Mouse (Mus musculus): ENCODE results near the gene Tasp1. TPM values are rescaled to one million over a fixed set of nuclear protein-coding genes. Genes with fewer than 3 reads are reported as not detected.
"Not testable (repeated sequence)": the region's sequence is repeated elsewhere in the genome, so short reads cannot be mapped to it uniquely, and the experiment has no call there.

Tasp1 gene
- polyA plus RNA-seq, 1 experiment from 2014 or later: 22.4 TPM

DNA sequence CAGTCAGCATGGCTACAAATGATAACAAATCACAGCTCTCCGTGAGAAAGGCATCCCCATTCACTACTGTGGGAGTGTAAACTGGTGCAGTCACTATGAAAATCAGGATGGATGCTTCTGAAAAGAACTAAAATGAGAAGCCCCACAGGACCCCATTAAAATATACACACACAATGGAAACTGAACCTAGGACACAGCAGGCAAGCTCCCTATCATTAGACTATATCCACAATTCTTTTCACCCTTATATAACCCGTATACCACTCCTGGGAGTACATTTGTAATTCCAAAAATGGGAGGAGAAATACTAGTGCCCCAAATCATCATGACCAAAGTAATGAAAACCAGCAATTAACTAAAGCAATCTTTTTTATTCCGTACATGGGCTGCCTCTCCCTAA is 190.7 kb downstream of the Tasp1 start:
- no peak overlapping the region for H3K27ac ChIP-seq (replicated peaks)
- H3K9me3 ChIP-seq (replicated peaks): no peaks in the 10 kb centered on the region
- ATAC-seq (ENCODE audit: insufficient number of reproducible peaks, low FRiP score, low TSS enrichment, low read depth): no peak
- H3K4me2 ChIP-seq (replicated peaks): no peak overlapping the region
- H3K9ac ChIP-seq: no peak overlapping the region
- no peak overlapping the region for H3K4me3 ChIP-seq (replicated peaks)
- H3K36me3 ChIP-seq: no peaks in the 10 kb centered on the region
- H3K4me1 ChIP-seq: peaks cover 12% of the 10 kb centered on the region; the same call in 1 of the 2 replicates
- 73% methylated on average over 3 of the region's 3 CpGs for WGBS
- H3K27me3 ChIP-seq: no peaks in the 10 kb centered on the region

DNA sequence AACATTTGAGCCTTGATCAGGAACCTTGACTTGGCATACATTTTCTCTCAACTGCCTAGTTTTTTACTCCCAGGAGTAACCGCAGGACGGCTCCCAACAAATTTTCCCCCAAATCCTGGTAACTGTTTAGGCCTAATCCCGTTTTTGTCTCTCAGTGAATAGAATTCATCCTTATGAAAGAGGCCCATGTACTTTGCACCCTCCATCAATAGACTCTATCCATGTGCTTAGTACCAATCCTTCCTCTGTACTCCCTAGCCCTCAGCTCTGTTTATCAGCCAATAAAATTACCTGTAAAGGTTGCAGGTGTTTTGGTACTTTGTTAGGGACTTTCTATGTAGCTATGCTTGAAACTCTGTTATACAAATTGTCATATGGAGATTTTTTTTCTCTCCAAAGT is 192.4 kb downstream of the Tasp1 start:
- ATAC-seq (ENCODE audit: insufficient number of reproducible peaks, low FRiP score, low TSS enrichment, low read depth): no peak
- no peak overlapping the region for H3K27ac ChIP-seq (replicated peaks)
- no peaks in the 10 kb centered on the region for H3K27me3 ChIP-seq
- no peak overlapping the region for H3K4me2 ChIP-seq (replicated peaks)
- H3K9ac ChIP-seq: no peak overlapping the region
- H3K36me3 ChIP-seq: no peaks in the 10 kb centered on the region
- H3K9me3 ChIP-seq (replicated peaks): no peaks in the 10 kb centered on the region
- peaks cover 12% of the 10 kb centered on the region; the same call in 1 of the 2 replicates for H3K4me1 ChIP-seq
- 71% methylated on average over 3 of the region's 3 CpGs for WGBS
- H3K4me3 ChIP-seq (replicated peaks): no peak overlapping the region

DNA sequence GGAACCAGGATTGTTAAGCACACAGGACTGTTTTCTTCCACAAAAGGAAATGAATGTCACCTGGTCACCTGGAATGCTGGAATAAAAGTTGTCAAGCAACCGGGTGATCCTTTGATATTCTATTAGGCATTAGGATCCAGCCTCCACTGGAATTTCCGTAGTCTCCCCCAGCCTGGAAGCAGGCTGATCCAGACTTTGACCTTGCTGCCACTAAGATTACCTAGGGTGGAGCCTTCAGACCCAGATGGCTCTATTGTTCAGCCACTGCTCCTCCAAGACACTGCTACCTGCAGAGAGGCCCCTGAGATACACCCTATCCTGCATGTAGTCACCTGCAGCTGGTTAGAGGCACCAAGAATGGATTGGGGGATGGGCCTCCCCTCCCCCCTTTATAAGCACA is 192.8 kb downstream of the Tasp1 start:
- no peak overlapping the region for H3K4me3 ChIP-seq (replicated peaks)
- no peak overlapping the region for H3K4me2 ChIP-seq (replicated peaks)
- no peak overlapping the region for H3K9ac ChIP-seq
- H3K9me3 ChIP-seq (replicated peaks): no peaks in the 10 kb centered on the region
- H3K4me1 ChIP-seq: peaks cover 12% of the 10 kb centered on the region; the same call in 1 of the 2 replicates
- ATAC-seq (ENCODE audit: insufficient number of reproducible peaks, low FRiP score, low TSS enrichment, low read depth): no peak
- no peaks in the 10 kb centered on the region for H3K36me3 ChIP-seq
- no peaks in the 10 kb centered on the region for H3K27me3 ChIP-seq
- H3K27ac ChIP-seq (replicated peaks): no peak overlapping the region
- WGBS: 39% methylated on average over 2 of the region's 2 CpGs

DNA sequence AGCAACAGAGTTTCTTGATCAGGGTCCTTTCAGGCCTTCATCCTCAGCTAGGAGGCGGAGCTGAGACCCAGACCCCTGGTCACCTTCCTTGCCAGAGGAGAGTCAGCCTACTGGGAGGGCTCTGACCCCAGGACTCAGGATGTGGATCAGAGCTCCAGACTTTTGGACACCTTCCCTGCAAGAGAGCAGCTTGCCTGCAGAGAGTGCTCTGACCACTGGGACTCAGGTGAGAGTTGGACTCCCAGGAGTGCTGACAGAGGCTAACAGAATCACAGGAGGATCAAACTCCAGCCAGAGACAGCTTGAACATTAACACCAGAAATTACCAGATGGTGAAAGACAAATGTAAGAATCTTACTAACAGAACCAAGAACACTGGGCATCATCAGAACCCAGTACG is 197.5 kb downstream of the Tasp1 start:
- 95% methylated on average over 2 of the region's 2 CpGs for WGBS
- H3K9me3 ChIP-seq (replicated peaks); H3K4me2 ChIP-seq (replicated peaks); H3K27me3 ChIP-seq; H3K9ac ChIP-seq; ATAC-seq (ENCODE audit: insufficient number of reproducible peaks, low FRiP score, low TSS enrichment, low read depth); H3K4me1 ChIP-seq; H3K27ac ChIP-seq (replicated peaks); H3K4me3 ChIP-seq (replicated peaks); H3K36me3 ChIP-seq: not testable (repeated sequence)

DNA sequence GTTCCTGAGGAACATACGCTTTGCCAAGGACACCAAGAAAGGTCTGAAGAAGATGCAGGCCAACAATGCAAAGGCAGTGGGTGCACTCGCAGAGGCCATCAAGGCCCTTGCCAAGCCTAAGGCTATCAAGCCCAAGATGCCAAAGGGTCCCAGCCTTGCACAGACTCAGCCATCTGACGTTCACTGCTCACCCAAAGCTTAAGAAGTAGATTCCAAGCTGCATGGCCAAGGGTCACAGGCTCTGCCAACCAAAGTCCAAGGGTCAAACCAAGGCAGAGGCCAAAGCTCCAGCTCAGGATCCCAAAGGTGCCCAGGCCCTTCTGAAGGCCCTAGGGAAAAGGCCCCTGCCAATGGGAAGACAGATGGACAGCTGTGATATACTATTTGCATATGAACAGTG is 203.2 kb downstream of the Tasp1 start:
- H3K9me3 ChIP-seq (replicated peaks); H3K27ac ChIP-seq (replicated peaks); H3K27me3 ChIP-seq; H3K4me2 ChIP-seq (replicated peaks); ATAC-seq (ENCODE audit: insufficient number of reproducible peaks, low FRiP score, low TSS enrichment, low read depth); H3K36me3 ChIP-seq; H3K4me3 ChIP-seq (replicated peaks); H3K9ac ChIP-seq; H3K4me1 ChIP-seq: not testable (repeated sequence)
- 91% methylated on average over 3 of the region's 3 CpGs for WGBS

- Histone ChIP-seq H3K27me3 (no peaks in the 10 kb centered on the region), H3K9ac (no peak overlapping the region), H3K9me3 (replicated peaks) (no peaks in the 10 kb centered on the region), H3K4me2 (replicated peaks) (no peak overlapping the region), H3K36me3 (no peaks in the 10 kb centered on the region), H3K4me3 (replicated peaks) (no peak overlapping the region), H3K4me1 (no peaks in the 10 kb centered on the region), H3K27ac (replicated peaks) (no peak overlapping the region)
- 90% methylated on average over 5 of the region's 5 CpGs for WGBS
- no peak for ATAC-seq (ENCODE audit: insufficient number of reproducible peaks, low FRiP score, low TSS enrichment, low read depth)
Measured at GRCm38 (mm10) chr2:139860133-139860494, 206.5 kb downstream of the Tasp1 start.

DNA sequence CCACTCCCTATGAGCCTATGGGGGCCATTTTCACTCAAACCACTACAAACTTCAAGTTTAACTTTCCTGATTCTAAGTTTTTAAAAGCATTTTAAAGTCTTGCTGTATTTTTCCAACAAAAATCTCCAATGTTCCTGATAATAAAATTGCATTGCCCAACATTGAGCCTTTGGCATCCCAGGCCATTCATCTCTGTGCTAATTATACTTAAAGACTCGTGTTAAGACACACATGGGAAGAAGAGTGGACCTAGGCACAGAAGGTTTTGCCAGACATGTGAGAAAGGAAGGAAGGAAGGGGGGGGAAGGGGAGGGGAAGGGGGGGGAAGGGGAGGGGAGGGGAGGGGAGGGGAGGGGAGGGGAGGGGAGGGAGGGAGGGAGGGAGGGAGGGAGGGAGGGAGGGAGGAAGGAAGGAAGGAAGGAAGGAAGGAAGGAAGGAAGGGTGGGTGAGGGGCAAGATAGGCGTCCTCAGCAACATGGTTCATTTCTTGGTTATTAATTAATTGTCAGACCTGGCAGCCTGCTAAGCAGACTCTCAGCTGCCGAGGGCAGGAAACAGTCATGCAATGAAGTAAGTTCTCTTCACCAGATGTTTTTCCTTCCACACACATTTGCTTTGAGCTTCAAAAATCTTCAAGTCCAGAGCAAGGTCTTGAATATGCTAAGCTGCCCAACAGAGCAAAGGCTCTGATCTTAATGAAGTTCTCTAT is 207.0 kb downstream of the Tasp1 start:
- H3K9me3 ChIP-seq (replicated peaks): no peaks in the 10 kb centered on the region
- no peak overlapping the region for H3K9ac ChIP-seq
- ATAC-seq (ENCODE audit: insufficient number of reproducible peaks, low FRiP score, low TSS enrichment, low read depth): no peak
- no peaks in the 10 kb centered on the region for H3K36me3 ChIP-seq
- no peaks in the 10 kb centered on the region for H3K4me1 ChIP-seq
- no peak overlapping the region for H3K4me3 ChIP-seq (replicated peaks)
- no peaks in the 10 kb centered on the region for H3K27me3 ChIP-seq
- 34% methylated on average over 3 of the region's 3 CpGs for WGBS
- no peak overlapping the region for H3K27ac ChIP-seq (replicated peaks)
- H3K4me2 ChIP-seq (replicated peaks): no peak overlapping the region

- Histone ChIP-seq H3K9ac (no peak overlapping the region), H3K27me3 (no peaks in the 10 kb centered on the region), H3K9me3 (replicated peaks) (no peaks in the 10 kb centered on the region), H3K4me2 (replicated peaks) (no peak overlapping the region), H3K27ac (replicated peaks) (no peak overlapping the region), H3K36me3 (no peaks in the 10 kb centered on the region), H3K4me3 (replicated peaks) (no peak overlapping the region), H3K4me1 (no peaks in the 10 kb centered on the region)
- ATAC-seq (ENCODE audit: insufficient number of reproducible peaks, low FRiP score, low TSS enrichment, low read depth): no peak
- WGBS: 48% methylated on average over 1 of the region's 1 CpGs
Measured at GRCm38 (mm10) chr2:139849621-139850020, 217.0 kb downstream of the Tasp1 start.

DNA sequence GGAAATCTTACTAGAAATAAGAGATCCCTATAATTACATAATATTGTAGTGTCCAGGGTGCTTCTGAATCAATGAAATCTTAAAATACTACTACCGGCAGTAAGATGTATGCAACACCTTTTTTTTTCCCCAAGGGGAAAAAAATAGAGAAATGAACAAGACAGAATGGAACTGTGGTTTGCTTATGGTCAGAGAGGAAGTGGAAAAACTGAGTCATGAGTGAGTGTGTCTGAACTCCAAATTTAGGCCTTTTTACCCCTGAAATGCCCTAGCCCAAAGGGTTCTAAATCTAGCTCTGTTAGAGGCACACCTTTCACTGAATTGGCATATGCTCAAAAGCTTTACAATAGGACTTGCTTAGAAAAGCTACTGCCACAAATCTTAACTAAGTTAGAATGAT is 225.2 kb downstream of the Tasp1 start:
- Histone ChIP-seq H3K4me2 (replicated peaks) (no peak overlapping the region), H3K9me3 (replicated peaks) (no peaks in the 10 kb centered on the region), H3K9ac (no peak overlapping the region), H3K36me3 (no peaks in the 10 kb centered on the region), H3K27ac (replicated peaks) (no peak overlapping the region), H3K4me3 (replicated peaks) (no peak overlapping the region), H3K27me3 (no peaks in the 10 kb centered on the region), H3K4me1 (no peaks in the 10 kb centered on the region)
- WGBS: 78% methylated on average over 1 of the region's 1 CpGs
- ATAC-seq (ENCODE audit: insufficient number of reproducible peaks, low FRiP score, low TSS enrichment, low read depth): no peak

DNA sequence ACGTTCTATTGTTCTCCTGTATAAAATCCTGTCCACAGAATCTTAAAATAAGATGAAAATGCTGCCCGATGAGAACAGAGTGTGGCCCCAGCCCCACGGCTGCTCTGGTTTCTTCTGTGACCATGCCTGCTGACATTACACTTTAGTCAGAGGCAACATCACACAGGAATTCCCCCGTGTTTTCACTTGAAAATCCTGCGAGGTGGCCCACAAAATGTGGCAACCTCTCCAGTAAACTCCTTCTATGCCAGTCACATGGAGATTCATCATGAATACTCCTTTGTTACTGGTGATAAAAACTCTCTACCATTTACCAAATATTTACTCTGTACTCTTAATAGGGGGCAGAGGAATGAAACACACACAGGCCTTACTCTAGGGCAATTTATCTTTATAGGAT is 225.7 kb downstream of the Tasp1 start:
- WGBS: 78% methylated on average over 5 of the region's 5 CpGs
- H3K4me1 ChIP-seq: no peaks in the 10 kb centered on the region
- H3K36me3 ChIP-seq: no peaks in the 10 kb centered on the region
- no peak overlapping the region for H3K27ac ChIP-seq (replicated peaks)
- H3K4me3 ChIP-seq (replicated peaks): no peak overlapping the region
- H3K27me3 ChIP-seq: no peaks in the 10 kb centered on the region
- no peaks in the 10 kb centered on the region for H3K9me3 ChIP-seq (replicated peaks)
- H3K4me2 ChIP-seq (replicated peaks): no peak overlapping the region
- H3K9ac ChIP-seq: no peak overlapping the region
- ATAC-seq (ENCODE audit: insufficient number of reproducible peaks, low FRiP score, low TSS enrichment, low read depth): no peak

DNA sequence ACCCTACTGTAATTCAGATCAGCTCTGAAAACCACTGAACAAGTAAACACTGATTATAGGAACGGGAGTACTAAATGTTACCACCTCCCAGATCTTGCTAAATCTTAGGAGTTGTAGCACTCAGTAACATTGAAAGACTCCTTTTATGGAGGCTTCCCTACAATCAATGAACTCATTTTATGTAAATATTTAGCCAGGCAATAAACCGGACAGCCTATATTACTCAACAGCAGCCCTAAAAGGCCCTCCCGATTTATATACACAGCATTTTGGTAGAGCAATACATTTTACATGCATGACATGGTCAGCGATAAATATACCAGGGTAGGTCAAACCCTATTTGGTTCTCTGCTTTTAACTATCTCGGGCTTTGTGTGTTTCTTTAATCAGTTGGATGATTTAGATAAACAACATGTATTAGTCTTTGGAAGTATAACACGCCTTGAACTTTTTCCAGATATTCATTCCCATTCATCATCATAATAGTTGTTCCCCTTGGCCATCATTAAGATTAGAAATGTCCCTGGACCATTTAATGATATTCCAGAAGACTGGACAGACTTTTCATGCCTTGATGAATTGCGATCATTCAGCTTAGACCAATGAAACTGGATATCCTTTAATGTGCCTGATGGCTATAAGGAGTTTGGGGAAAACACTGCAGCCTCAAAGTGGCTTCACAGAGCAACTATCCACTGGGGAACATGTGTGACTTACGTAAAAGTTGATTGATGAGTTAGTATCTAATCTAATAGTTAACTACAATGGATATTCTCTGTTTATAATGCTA is 244.8 kb downstream of the Tasp1 start:
- 68% methylated on average over 8 of the region's 8 CpGs for WGBS
- 0 out of 2 replicates have a peak, but pooled peaks cover 3% of the 10 kb centered on the region for H3K4me1 ChIP-seq
- H3K9me3 ChIP-seq (replicated peaks): no peaks in the 10 kb centered on the region
- no peak overlapping the region for H3K27ac ChIP-seq (replicated peaks)
- no peak overlapping the region for H3K4me3 ChIP-seq (replicated peaks)
- no peaks in the 10 kb centered on the region for H3K36me3 ChIP-seq
- no peak overlapping the region for H3K4me2 ChIP-seq (replicated peaks)
- ATAC-seq (ENCODE audit: insufficient number of reproducible peaks, low FRiP score, low TSS enrichment, low read depth): no peak; the same call in 1 of the 2 replicates
- H3K9ac ChIP-seq: no peak overlapping the region
- no peaks in the 10 kb centered on the region for H3K27me3 ChIP-seq

- H3K36me3 ChIP-seq: no peaks in the 10 kb centered on the region
- H3K4me2 ChIP-seq (replicated peaks): no peak overlapping the region
- 71% methylated on average over 3 of the region's 3 CpGs for WGBS
- H3K27ac ChIP-seq (replicated peaks): no peak overlapping the region
- H3K27me3 ChIP-seq: no peaks in the 10 kb centered on the region
- no peak for ATAC-seq (ENCODE audit: insufficient number of reproducible peaks, low FRiP score, low TSS enrichment, low read depth)
- no peak overlapping the region for H3K9ac ChIP-seq
- H3K4me1 ChIP-seq: 0 out of 2 replicates have a peak, but pooled peaks cover 3% of the 10 kb centered on the region
- H3K9me3 ChIP-seq (replicated peaks): no peaks in the 10 kb centered on the region
- H3K4me3 ChIP-seq (replicated peaks): no peak overlapping the region
Measured at GRCm38 (mm10) chr2:139817275-139817674, 249.3 kb downstream of the Tasp1 start.

All from embryonic facial prominence, embryonic 15.5 days (tissue).